Mouse (Mus musculus): ENCODE results near the gene Mlh3.

DNA sequence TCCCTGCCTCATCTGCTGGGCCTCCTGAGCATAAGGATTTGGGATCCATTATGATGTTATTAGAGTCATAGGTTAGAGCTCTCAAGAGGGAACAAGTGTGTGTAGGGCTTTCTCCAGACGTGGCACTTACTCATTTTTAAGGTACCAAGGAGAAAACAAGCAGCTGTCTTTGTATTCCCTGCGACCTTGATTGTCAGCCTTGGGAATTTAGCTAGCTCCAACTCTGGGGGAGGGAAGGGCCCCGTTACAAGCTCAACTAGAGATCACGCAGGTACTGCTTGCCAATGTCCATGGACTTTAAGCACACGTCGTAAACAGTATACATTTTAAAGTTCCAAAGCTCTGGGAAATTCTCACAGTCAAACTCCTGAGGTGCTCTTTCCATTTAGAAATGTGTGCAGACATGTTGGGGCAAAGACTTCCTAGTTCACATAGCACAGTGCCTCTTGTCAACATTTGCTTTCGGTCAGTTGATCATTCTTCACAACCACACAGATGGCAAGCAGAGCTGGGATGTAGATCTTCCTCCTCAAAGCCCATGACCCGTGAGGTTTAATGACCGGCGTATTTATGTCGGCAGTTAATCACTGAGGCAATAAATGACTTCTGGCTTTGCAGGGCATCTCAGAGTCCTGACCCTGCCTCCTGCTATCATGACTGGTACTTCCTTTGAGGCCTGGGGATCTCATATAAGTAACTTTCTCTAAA is 27.9 kb upstream of the Mlh3 start:
- TF ChIP-seq USF1 (IDR thresholded peaks at IDR 0.05; ENCODE audit: low read depth, low read length): no peak
- TF ChIP-seq ZNF384 (IDR thresholded peaks at IDR 0.05; ENCODE audit: low read depth, low read length): no peak
- TF ChIP-seq HCFC1 (IDR thresholded peaks at IDR 0.05; ENCODE audit: low read depth, low read length): no peak
- no peak for TF ChIP-seq CTCF (IDR thresholded peaks at IDR 0.05 in 2 of 3, conservative IDR thresholded peaks at IDR 0.05 in 1 of 3; ENCODE audit: control insufficient read depth in 1 of 3, insufficient read depth in 1 of 3, low read depth in 2 of 3, low read length in 3 of 3, poor library complexity in 1 of 3, severe bottlenecking in 1 of 3)
- no peak for TF ChIP-seq JUND (IDR thresholded peaks at IDR 0.05; ENCODE audit: low read depth, low read length)
- no peak for TF ChIP-seq ZKSCAN1 (IDR thresholded peaks at IDR 0.05; ENCODE audit: low read depth, low read length)
- TF ChIP-seq MAX (IDR thresholded peaks at IDR 0.05; ENCODE audit: low read length): no peak
- TF ChIP-seq ZMIZ1 (IDR thresholded peaks at IDR 0.05; ENCODE audit: low read depth, low read length): no peak
- no peak for TF ChIP-seq EP300 (IDR thresholded peaks at IDR 0.05; ENCODE audit: low read depth in 1 of 2, low read length in 2 of 2)
- TF ChIP-seq TBP (IDR thresholded peaks at IDR 0.05; ENCODE audit: low read depth, low read length): no peak
- TF ChIP-seq MYC (IDR thresholded peaks at IDR 0.05; ENCODE audit: low read depth, low read length): no peak
- TF ChIP-seq SIN3A (IDR thresholded peaks at IDR 0.05; ENCODE audit: low read length): no peak
- no peak for TF ChIP-seq CHD1 (IDR thresholded peaks at IDR 0.05; ENCODE audit: low read depth, low read length)
- TF ChIP-seq MEF2A (IDR thresholded peaks at IDR 0.05; ENCODE audit: extremely low read depth, insufficient replicate concordance, low read depth, low read length, poor library complexity, severe bottlenecking): no peak
